Mouse (Mus musculus) embryonic fibroblast, embryonic 13.5 days (primary cell): Measurements from ENCODE around the gene Jak3.
A peak's percentile ranks its signal among the peaks of the same experiment; 100 is the strongest.

Experiments used
- CTCF ChIP-seq: IDR thresholded peaks from 2 replicates; pipeline ENCODE4 v1.5.1; 2011; ENCODE audit warnings: mild to moderate bottlenecking, control low read depth, low read length, moderate library complexity, borderline replicate concordance; ENCODE audit not compliant: insufficient read depth
- POLR2A ChIP-seq: IDR thresholded peaks from 2 replicates; pipeline ENCODE4 v1.6.1; 2011; ENCODE audit warnings: low read depth, mild to moderate bottlenecking, control low read depth, low read length, moderate library complexity

- TF ChIP-seq CTCF (no peak), POLR2A (peak; percentile 36; the same call in 1 of the 2 replicates)
Observed at GRCm38 (mm10) chr8:71668220-71668975, 7.7 kb upstream of the Jak3 start.
